Mouse (Mus musculus): ENCODE measurements around the gene RPS10-NUDT3.

- TF ChIP-seq POLR2A (IDR thresholded peaks at IDR 0.05; ENCODE audit: low read depth, low read length) (no peak), CTCF (IDR thresholded peaks at IDR 0.05; ENCODE audit: extremely low read depth, insufficient read depth, insufficient read length, insufficient replicate concordance) (no peak)
Measured at GRCm38 (mm10) chr17:27627451-27627850, 7.6 kb downstream of the RPS10-NUDT3 start.

Data from spleen, adult 2 months (tissue).